Mouse (Mus musculus): Measurements from ENCODE around the gene Prok1. TPM values are rescaled to one million over a fixed set of nuclear protein-coding genes. Genes with fewer than 3 reads are reported as not detected.

The Prok1 gene
- polyA plus RNA-seq, 1 experiment: not detected

DNA sequence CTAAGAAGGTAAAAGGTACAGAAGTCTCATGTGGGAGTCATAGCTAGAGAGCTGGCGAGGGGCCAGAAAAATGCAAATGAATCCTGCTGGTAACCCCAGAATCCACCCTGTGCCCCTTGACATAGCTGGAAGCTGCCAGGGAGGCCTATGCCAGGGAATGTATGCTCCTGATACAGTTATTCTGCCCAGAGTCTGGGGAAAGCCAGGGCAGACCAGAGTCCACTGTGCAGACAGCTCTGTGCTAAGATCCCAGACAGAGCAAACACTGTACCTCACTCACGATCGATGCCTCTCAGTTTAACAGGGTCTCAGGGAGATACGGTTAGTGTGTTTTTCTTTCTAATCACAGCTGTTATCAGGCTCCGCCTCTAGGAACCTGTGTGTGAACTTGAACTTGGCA, 9.7 kb downstream of the Prok1 start:
- no peaks in the 10 kb centered on the region for H3K79me2 ChIP-seq (ENCODE audit: control insufficient read depth, insufficient read depth)
- no peak overlapping the region for H3ac ChIP-seq (ENCODE audit: control insufficient read depth, insufficient read length, low read depth)
- no peaks in the 10 kb centered on the region for H3K36me3 ChIP-seq (ENCODE audit: control insufficient read depth, insufficient read depth)
- H3K79me3 ChIP-seq (ENCODE audit: low read depth): no peaks in the 10 kb centered on the region
- H3K4me3 ChIP-seq (ENCODE audit: insufficient read depth, poor library complexity, severe bottlenecking): no peak overlapping the region
- peaks cover 3% of the 10 kb centered on the region for H3K27me3 ChIP-seq (ENCODE audit: control insufficient read depth, insufficient read depth, insufficient read length)
- TF ChIP-seq CTCF (IDR thresholded peaks at IDR 0.05; ENCODE audit: control insufficient read depth, insufficient read depth, insufficient read length) (no peak), MYOG (IDR thresholded peaks at IDR 0.05; ENCODE audit: control insufficient read depth, extremely low read depth, insufficient read length) (no peak), FOSL1 (IDR thresholded peaks at IDR 0.05; ENCODE audit: insufficient read depth, low read length, poor library complexity, severe bottlenecking) (no peak), MAX (IDR thresholded peaks at IDR 0.05) (no peak), CEBPB (IDR thresholded peaks at IDR 0.05; ENCODE audit: low read depth) (no peak), USF1 (IDR thresholded peaks at IDR 0.05; ENCODE audit: low read depth) (no peak), MYOD1 (IDR thresholded peaks at IDR 0.05; ENCODE audit: control insufficient read depth, insufficient read length, low read depth) (no peak)

- TF ChIP-seq CEBPB (IDR thresholded peaks at IDR 0.05; ENCODE audit: low read depth) (no peak), FOSL1 (IDR thresholded peaks at IDR 0.05; ENCODE audit: insufficient read depth, low read length, poor library complexity, severe bottlenecking) (no peak), USF1 (IDR thresholded peaks at IDR 0.05; ENCODE audit: low read depth) (no peak)
- Histone ChIP-seq H3K79me3 (ENCODE audit: low read depth) (no peaks in the 10 kb centered on the region), H3K79me2 (ENCODE audit: control insufficient read depth, insufficient read depth) (no peaks in the 10 kb centered on the region), H3ac (ENCODE audit: control insufficient read depth, insufficient read length, low read depth) (no peak overlapping the region), H3K4me3 (ENCODE audit: insufficient read depth, poor library complexity, severe bottlenecking) (no peak overlapping the region), H3K36me3 (ENCODE audit: control insufficient read depth, insufficient read depth) (no peaks in the 10 kb centered on the region), H3K27me3 (ENCODE audit: control insufficient read depth, insufficient read depth, insufficient read length) (peaks cover 3% of the 10 kb centered on the region)
Measured at GRCm38 (mm10) chr3:107229221-107229620, 10.3 kb downstream of the Prok1 start.

DNA sequence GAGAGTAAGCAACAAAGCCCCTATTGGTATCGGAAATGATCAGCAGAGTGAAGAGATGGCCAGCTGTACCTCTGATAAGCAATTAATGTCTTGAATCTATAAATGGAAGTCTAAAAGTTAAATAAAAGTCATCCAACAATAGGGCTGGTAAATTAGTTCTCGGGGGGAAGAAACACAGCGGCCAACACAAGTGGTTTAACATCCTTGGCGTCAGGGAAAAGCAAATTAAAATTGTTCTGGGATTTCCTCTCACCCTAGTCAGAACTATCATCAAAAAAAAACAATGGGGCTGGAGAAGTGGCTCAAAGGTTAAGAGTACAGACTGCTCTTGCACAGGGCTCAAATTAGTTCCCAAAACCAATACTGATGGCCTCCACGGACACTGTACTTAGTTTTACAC, 13.7 kb downstream of the Prok1 start:
- no peaks in the 10 kb centered on the region for H3K79me3 ChIP-seq (ENCODE audit: low read depth)
- TF ChIP-seq CEBPB (IDR thresholded peaks at IDR 0.05; ENCODE audit: low read depth) (no peak), USF1 (IDR thresholded peaks at IDR 0.05; ENCODE audit: low read depth) (no peak), MYOG (IDR thresholded peaks at IDR 0.05; ENCODE audit: control insufficient read depth, extremely low read depth, insufficient read length) (no peak), MAX (IDR thresholded peaks at IDR 0.05) (no peak), FOSL1 (IDR thresholded peaks at IDR 0.05; ENCODE audit: insufficient read depth, low read length, poor library complexity, severe bottlenecking) (no peak), MYOD1 (IDR thresholded peaks at IDR 0.05; ENCODE audit: control insufficient read depth, insufficient read length, low read depth) (no peak), CTCF (IDR thresholded peaks at IDR 0.05; ENCODE audit: control insufficient read depth, insufficient read depth, insufficient read length) (no peak)
- no peaks in the 10 kb centered on the region for H3K36me3 ChIP-seq (ENCODE audit: control insufficient read depth, insufficient read depth)
- no peak overlapping the region for H3K4me3 ChIP-seq (ENCODE audit: insufficient read depth, poor library complexity, severe bottlenecking)
- no peaks in the 10 kb centered on the region for H3K79me2 ChIP-seq (ENCODE audit: control insufficient read depth, insufficient read depth)
- peaks cover 4% of the 10 kb centered on the region for H3K27me3 ChIP-seq (ENCODE audit: control insufficient read depth, insufficient read depth, insufficient read length)
- H3ac ChIP-seq (ENCODE audit: control insufficient read depth, insufficient read length, low read depth): no peak overlapping the region

- no peak overlapping the region for H3K4me3 ChIP-seq (ENCODE audit: insufficient read depth, poor library complexity, severe bottlenecking)
- peaks cover 24% of the 10 kb centered on the region for H3K27me3 ChIP-seq (ENCODE audit: control insufficient read depth, insufficient read depth, insufficient read length)
- no peak for TF ChIP-seq CEBPB (IDR thresholded peaks at IDR 0.05; ENCODE audit: low read depth)
- H3K79me3 ChIP-seq (ENCODE audit: low read depth): no peaks in the 10 kb centered on the region
- H3ac ChIP-seq (ENCODE audit: control insufficient read depth, insufficient read length, low read depth): no peak overlapping the region
- H3K36me3 ChIP-seq (ENCODE audit: control insufficient read depth, insufficient read depth): no peaks in the 10 kb centered on the region
- no peaks in the 10 kb centered on the region for H3K79me2 ChIP-seq (ENCODE audit: control insufficient read depth, insufficient read depth)
Measured at GRCm38 (mm10) chr3:107223230-107223629, 16.3 kb downstream of the Prok1 start.

DNA sequence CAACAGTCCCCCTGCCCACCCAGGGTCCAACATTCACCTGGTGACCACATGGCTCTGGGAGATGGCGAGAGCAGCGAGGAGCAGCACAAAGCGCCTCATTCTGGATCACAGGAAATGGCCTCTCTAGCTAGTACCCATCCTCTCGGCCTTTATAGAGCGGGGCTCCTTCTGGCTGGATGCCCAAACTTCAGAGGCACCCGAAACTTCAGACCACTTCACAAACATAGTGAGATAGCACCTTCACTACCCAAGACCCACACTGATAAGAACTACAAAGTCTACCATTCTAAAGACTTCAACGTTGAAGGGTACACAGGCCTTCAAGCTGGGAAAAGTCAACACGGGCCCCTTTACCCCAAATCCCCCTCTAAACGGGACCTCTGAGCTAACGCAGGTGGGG, 17.9 kb downstream of the Prok1 start, which contains the start of gene Cym:
TSS of gene Cym (minus strand) at position 125 of the 400 bp plus-strand sequence.
- Histone ChIP-seq H3ac (ENCODE audit: control insufficient read depth, insufficient read length, low read depth) (no peak within 1 kb of the TSS), H3K79me2 (ENCODE audit: control insufficient read depth, insufficient read depth) (no peaks in the 10 kb centered on the region), H3K79me3 (ENCODE audit: low read depth) (no peaks in the 10 kb centered on the region), H3K27me3 (ENCODE audit: control insufficient read depth, insufficient read depth, insufficient read length) (peaks cover 33% of the 10 kb centered on the region), H3K4me3 (ENCODE audit: insufficient read depth, poor library complexity, severe bottlenecking) (no peak within 1 kb of the TSS), H3K36me3 (ENCODE audit: control insufficient read depth, insufficient read depth) (no peaks in the 10 kb centered on the region)
- TF ChIP-seq CEBPB (IDR thresholded peaks at IDR 0.05; ENCODE audit: low read depth) (no peak), MYOD1 (IDR thresholded peaks at IDR 0.05; ENCODE audit: control insufficient read depth, insufficient read length, low read depth) (no peak), FOSL1 (IDR thresholded peaks at IDR 0.05; ENCODE audit: insufficient read depth, low read length, poor library complexity, severe bottlenecking) (no peak), CTCF (IDR thresholded peaks at IDR 0.05; ENCODE audit: control insufficient read depth, insufficient read depth, insufficient read length) (no peak), MAX (IDR thresholded peaks at IDR 0.05) (no peak), USF1 (IDR thresholded peaks at IDR 0.05; ENCODE audit: low read depth) (no peak), MYOG (IDR thresholded peaks at IDR 0.05; ENCODE audit: control insufficient read depth, extremely low read depth, insufficient read length) (no peak)

GRCm38 (mm10) chr3:107218572-107218971, 20.9 kb downstream of the Prok1 start:
- Histone ChIP-seq H3K4me3 (ENCODE audit: insufficient read depth, poor library complexity, severe bottlenecking) (no peak overlapping the region), H3K36me3 (ENCODE audit: control insufficient read depth, insufficient read depth) (no peaks in the 10 kb centered on the region), H3K79me3 (ENCODE audit: low read depth) (no peaks in the 10 kb centered on the region), H3K27me3 (ENCODE audit: control insufficient read depth, insufficient read depth, insufficient read length) (peaks cover 41% of the 10 kb centered on the region), H3ac (ENCODE audit: control insufficient read depth, insufficient read length, low read depth) (no peak overlapping the region), H3K79me2 (ENCODE audit: control insufficient read depth, insufficient read depth) (no peaks in the 10 kb centered on the region)
- no peak for TF ChIP-seq CEBPB (IDR thresholded peaks at IDR 0.05; ENCODE audit: low read depth)
- no peak for TF ChIP-seq USF1 (IDR thresholded peaks at IDR 0.05; ENCODE audit: low read depth)
- no peak for TF ChIP-seq FOSL1 (IDR thresholded peaks at IDR 0.05; ENCODE audit: insufficient read depth, low read length, poor library complexity, severe bottlenecking)
- no peak for TF ChIP-seq CTCF (IDR thresholded peaks at IDR 0.05; ENCODE audit: control insufficient read depth, insufficient read depth, insufficient read length)
- TF ChIP-seq MAX (IDR thresholded peaks at IDR 0.05): no peak

Data from C2C12 (cell line).